Mouse (Mus musculus) heart, adult 2 months (tissue): ENCODE data around the gene Lin54.

ENCODE experiments used
- CTCF ChIP-seq: fragments of 200-600 bp; IDR thresholded peaks from 2 replicates; pipeline ENCODE4 v1.8.1; 2022; ENCODE audit warnings: antibody characterized with exemption, mild to moderate bottlenecking, moderate library complexity
- POLR2A ChIP-seq: fragments of 200-500 bp; IDR thresholded peaks from 2 replicates; pipeline ENCODE4 v1.6.1; 2011; ENCODE audit warnings: mild to moderate bottlenecking, low read depth, low read length, control low read depth; ENCODE audit not compliant: insufficient read depth

- TF ChIP-seq CTCF (0 out of 2 replicates have a peak, but pooled peaks have one; percentile 18), POLR2A (no peak)
These were observed 63.4 kb downstream of the Lin54 start for GRCm38 (mm10) chr5:100437086-100437485.
